Mouse (Mus musculus) hindbrain, embryonic 14.5 days (tissue): ENCODE measurements around the gene Alg5. TPM values are rescaled to one million over a fixed set of nuclear protein-coding genes. Genes with fewer than 3 reads are reported as not detected.
"Not testable (repeated sequence)": the region's sequence is repeated elsewhere in the genome, so short reads cannot be mapped to it uniquely, and the experiment has no call there.

ENCODE experiments used
- ATAC-seq: fragments of 200-750 bp; cut with Nextera tagmentation; 2 replicates; pipeline ENCODE4 v1.8.0; 2017; ENCODE audit warnings: moderate number of reproducible peaks, mild to moderate bottlenecking, moderate TSS enrichment, moderate library complexity; ENCODE audit not compliant: low FRiP score
- DNase-seq: peaks from one replicate; pipeline ENCODE4 v3.0.0-alpha.2; 2015; ENCODE audit warnings: low spot score
- H3K27ac ChIP-seq: fragments of 300-500 bp; sonication (generic); 2 replicates; pipeline ENCODE4 v1.5.1; 2014; ENCODE audit warnings: mild to moderate bottlenecking, moderate library complexity
- H3K27me3 ChIP-seq: fragments of 300-500 bp; sonication (generic); 2 replicates; pipeline ENCODE4 v1.6.1; 2014; ENCODE audit warnings: mild to moderate bottlenecking, low read length, mixed read lengths; ENCODE audit not compliant: control insufficient read depth, insufficient read depth
- H3K36me3 ChIP-seq: fragments of 300-500 bp; sonication (generic); replicated peaks from 2 replicates; pipeline ENCODE4 v1.6.1; 2014; ENCODE audit not compliant: control insufficient read depth, insufficient read depth
- H3K4me1 ChIP-seq: fragments of 300-500 bp; sonication (generic); replicated peaks from 2 replicates; pipeline ENCODE4 v1.6.1; 2014; ENCODE audit warnings: antibody characterized with exemption, low read length, mixed read lengths; ENCODE audit not compliant: control insufficient read depth, insufficient read depth
- H3K4me2 ChIP-seq: fragments of 300-500 bp; sonication (generic); replicated peaks from 2 replicates; pipeline ENCODE4 v1.6.1; 2014; ENCODE audit warnings: mild to moderate bottlenecking, moderate library complexity
- H3K4me3 ChIP-seq: fragments of 300-500 bp; sonication (generic); replicated peaks from 2 replicates; pipeline ENCODE4 v1.5.1; 2014; ENCODE audit warnings: mild to moderate bottlenecking, low read length
- H3K9ac ChIP-seq: fragments of 300-500 bp; sonication (generic); 2 replicates; pipeline ENCODE4 v1.6.1; 2014
- H3K9me3 ChIP-seq: fragments of 300-500 bp; sonication (generic); 2 replicates; pipeline ENCODE4 v1.6.1; 2016; ENCODE audit warnings: low read length; ENCODE audit not compliant: control insufficient read depth
- WGBS: fragments of 180-500 bp; shearing (Covaris S2); extraction: QIAGEN DNeasy Blood & Tissue Kit; methylation state at CpG from one replicate; pipeline ENCODE4 v1.1.7; 2014; 5-methylcytosine and 5-hydroxymethylcytosine counted together
- polyA plus RNA-seq: library from polyadenylated mRNA; unstranded; fragments of >200 nt; fragmentation: Nextera tagmentation; extraction: Ambion mirVana; gene quantifications from 2 replicates; pipeline ENCODE4 v1.2.1, GENCODE M21; 2014

The Alg5 gene
- polyA plus RNA-seq, 1 experiment from 2014 or later, result 52.3 TPM

- no peak overlapping the region for H3K4me3 ChIP-seq
- H3K4me2 ChIP-seq, result no peak overlapping the region
- peaks cover 13% of the 10 kb centered on the region for H3K4me1 ChIP-seq
- H3K27me3 ChIP-seq, result peaks cover 10% of the 10 kb centered on the region; the same call in 1 of the 2 replicates
- H3K9me3 ChIP-seq, result no peaks in the 10 kb centered on the region
- no peak for DNase-seq
- no peak for ATAC-seq
- H3K36me3 ChIP-seq, result no peaks in the 10 kb centered on the region
- no peak overlapping the region for H3K9ac ChIP-seq
- H3K27ac ChIP-seq, result no peak overlapping the region
- 90% methylated on average over 8 of the region's 8 CpGs for WGBS
These were observed 22.1 kb downstream of the Alg5 start for GRCm38 (mm10) chr3:54757446-54757845.

DNA sequence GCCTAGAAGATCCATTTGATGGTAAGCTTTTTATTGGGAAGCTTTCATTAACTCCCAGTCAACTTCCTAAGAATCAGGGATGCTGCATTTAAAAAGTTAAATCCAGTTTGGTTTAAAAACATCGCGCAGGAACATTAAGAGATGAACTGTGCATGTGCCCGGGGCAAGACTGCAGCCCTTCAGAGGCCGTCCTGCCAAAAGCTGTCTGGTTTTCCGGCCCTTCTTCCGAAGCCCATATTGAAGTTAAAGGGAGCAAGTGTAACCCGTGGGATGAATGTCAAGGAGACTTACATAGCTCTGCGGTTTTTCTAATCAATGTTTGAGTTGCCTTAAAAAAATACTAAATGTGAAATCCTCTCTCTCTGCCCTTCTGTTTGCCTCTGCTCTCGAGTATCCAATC lies 23.9 kb downstream of the Alg5 start:
- no peak overlapping the region for H3K27ac ChIP-seq
- H3K4me2 ChIP-seq, result no peak overlapping the region
- DNase-seq, result no peak
- no peaks in the 10 kb centered on the region for H3K36me3 ChIP-seq
- H3K27me3 ChIP-seq, result peaks cover 10% of the 10 kb centered on the region; the same call in 1 of the 2 replicates
- no peaks in the 10 kb centered on the region for H3K9me3 ChIP-seq
- peaks cover 13% of the 10 kb centered on the region for H3K4me1 ChIP-seq
- no peak overlapping the region for H3K9ac ChIP-seq
- 78% methylated on average over 9 of the region's 9 CpGs for WGBS
- no peak for ATAC-seq
- H3K4me3 ChIP-seq, result no peak overlapping the region

DNA sequence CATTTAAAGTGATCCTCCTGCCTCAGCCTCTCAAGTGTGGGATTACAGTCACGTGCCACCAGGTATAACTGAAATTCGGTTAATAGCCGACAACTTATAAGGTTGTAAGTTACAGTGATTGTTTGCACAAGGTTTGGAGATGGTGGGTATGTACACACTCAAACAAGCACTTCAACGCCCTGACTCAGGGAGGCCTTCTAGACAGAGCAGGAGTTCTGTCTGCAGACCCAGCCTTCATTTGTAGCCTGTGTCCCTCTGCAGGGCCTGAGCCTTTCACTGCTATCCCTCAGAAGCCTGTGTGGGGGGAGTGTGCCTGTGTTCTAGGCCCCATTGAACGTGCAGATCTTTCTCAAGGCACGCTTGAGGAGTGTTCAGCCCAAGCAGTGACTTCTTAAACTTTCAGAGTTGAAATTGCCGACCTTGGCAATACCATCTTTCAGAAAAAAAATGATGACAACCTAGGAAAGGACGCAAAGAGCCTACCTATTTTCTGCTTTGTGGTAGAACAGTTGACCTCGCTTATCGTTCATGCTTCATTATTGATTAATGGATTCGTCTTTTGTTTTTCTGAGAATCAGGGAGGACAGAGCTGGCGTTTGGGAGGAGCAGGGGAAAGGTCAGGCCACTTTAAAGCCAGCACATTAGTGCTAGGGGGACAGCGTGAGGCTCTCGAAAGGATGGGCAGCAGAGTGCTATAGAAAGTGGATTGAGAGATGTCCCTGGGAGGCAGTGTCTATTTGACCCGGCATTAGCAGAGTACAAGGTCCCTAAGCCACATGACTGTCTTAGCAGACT lies 25.2 kb downstream of the Alg5 start:
- WGBS, result 41% methylated on average over 15 of the region's 15 CpGs
- ATAC-seq (no peak), DNase-seq (no peak)
- Histone ChIP-seq H3K9me3 (no peaks in the 10 kb centered on the region), H3K4me3 (no peak overlapping the region), H3K9ac (no peak overlapping the region), H3K27me3 (peaks cover 10% of the 10 kb centered on the region; the same call in 1 of the 2 replicates), H3K4me1 (peaks cover 13% of the 10 kb centered on the region; the same call in 1 of the 2 replicates), H3K4me2 (no peak overlapping the region), H3K27ac (no peak overlapping the region), H3K36me3 (no peaks in the 10 kb centered on the region)

DNA sequence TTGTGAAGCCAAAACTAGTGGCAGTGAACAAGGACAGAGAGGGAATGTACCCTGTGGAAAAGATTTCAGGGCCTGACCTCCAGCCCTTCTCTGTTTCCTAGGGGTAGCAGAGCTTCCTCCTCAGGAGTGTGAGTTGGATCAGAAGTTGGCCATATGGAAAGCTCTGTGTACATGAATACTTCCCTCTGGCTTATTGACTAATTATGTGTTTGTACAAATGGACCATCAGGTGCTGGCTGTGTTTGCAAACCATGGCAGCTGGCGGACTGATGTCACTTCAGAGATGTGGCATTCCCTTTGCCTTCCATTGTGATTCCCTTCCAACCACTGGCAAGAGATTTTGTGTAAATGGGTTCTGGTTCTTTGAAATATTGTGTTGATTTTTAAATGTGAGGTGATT lies 25.9 kb downstream of the Alg5 start:
- ATAC-seq, result no peak
- H3K36me3 ChIP-seq, result no peaks in the 10 kb centered on the region
- no peak overlapping the region for H3K9ac ChIP-seq
- no peak overlapping the region for H3K27ac ChIP-seq
- no peak overlapping the region for H3K4me2 ChIP-seq
- H3K27me3 ChIP-seq, result peaks cover 10% of the 10 kb centered on the region; the same call in 1 of the 2 replicates
- WGBS, result 69% methylated on average over 1 of the region's 1 CpGs
- no peaks in the 10 kb centered on the region for H3K9me3 ChIP-seq
- DNase-seq, result no peak
- H3K4me3 ChIP-seq, result no peak overlapping the region
- peaks cover 6% of the 10 kb centered on the region; the same call in 1 of the 2 replicates for H3K4me1 ChIP-seq

DNA sequence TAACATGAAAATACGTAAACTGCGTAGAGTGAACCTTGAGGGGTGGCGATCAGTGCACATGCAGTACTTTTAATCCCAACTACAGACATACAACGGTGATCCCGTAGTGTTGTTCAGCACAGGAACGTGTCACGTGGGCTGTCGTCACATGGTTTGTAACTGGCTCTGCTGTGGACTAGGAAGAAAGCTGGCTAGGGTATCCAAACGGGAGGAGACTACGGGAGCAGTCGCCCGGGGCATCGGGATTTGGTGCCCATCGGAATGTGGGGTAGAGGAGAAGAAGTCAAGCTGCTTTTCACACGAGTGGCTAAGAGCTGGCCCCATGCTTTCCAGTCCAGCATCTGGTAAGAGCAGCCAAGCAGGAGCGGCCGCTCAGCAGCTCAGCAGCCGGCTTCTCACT lies 29.1 kb downstream of the Alg5 start:
- ATAC-seq (peak; percentile 81; the same call in 1 of the 2 replicates), DNase-seq (peak; percentile 36)
- Histone ChIP-seq H3K9me3 (no peaks in the 10 kb centered on the region), H3K27me3 (no peaks in the 10 kb centered on the region), H3K36me3 (no peaks in the 10 kb centered on the region), H3K9ac (no peak overlapping the region), H3K27ac (no peak overlapping the region), H3K4me2 (peak overlapping the region; percentile 23), H3K4me3 (peak overlapping the region; percentile 11; the same call in 1 of the 2 replicates), H3K4me1 (no peaks in the 10 kb centered on the region)
- 55% methylated on average over 18 of the region's 18 CpGs for WGBS

DNA sequence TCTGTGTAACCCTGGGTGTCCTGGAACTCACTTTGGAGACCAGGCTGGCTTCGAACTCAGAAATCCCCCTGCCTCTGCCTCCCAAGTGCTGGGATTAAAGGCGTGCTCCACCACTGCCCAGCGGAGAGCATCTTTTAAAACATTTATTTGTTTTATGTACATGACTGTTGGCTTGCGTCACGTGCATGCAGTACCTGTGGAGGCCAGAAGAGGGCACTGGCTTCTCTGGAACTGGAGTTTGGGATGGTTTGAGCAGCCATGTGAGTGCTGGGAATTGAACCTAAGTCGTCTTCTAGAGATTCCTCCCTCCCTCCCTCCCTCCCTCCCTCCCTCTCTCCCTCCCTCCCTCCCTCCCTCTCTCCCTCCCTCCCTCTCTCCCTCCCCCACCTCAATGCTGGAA lies 30.2 kb downstream of the Alg5 start:
- H3K4me1 ChIP-seq, H3K9ac ChIP-seq, H3K36me3 ChIP-seq, ATAC-seq, H3K27ac ChIP-seq, H3K9me3 ChIP-seq, H3K27me3 ChIP-seq, H3K4me2 ChIP-seq, DNase-seq, H3K4me3 ChIP-seq: not testable (repeated sequence)
- 92% methylated on average over 6 of the region's 6 CpGs for WGBS

DNA sequence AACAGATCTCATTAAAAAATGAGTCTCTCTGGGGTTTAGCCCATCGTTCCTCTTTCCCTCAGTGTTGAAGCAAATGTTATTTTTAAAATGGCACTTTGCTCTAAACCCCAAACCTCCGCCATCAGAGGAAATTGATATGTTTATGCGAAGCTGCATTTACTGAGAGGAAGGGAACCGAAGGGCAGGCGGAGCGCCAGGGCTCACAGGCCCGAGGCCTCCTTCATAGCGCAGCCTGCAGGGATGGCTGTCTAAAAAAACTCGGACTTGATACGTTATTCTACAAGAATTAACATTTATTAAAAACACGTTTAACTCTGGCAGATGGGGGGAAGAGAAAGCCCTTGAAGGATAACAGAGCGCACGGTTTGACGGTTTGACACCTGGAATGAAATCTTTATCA lies 30.7 kb downstream of the Alg5 start:
- 81% methylated on average over 14 of the region's 14 CpGs for whole genome bisulfite sequencing
- DNase-seq, result no peak

DNA sequence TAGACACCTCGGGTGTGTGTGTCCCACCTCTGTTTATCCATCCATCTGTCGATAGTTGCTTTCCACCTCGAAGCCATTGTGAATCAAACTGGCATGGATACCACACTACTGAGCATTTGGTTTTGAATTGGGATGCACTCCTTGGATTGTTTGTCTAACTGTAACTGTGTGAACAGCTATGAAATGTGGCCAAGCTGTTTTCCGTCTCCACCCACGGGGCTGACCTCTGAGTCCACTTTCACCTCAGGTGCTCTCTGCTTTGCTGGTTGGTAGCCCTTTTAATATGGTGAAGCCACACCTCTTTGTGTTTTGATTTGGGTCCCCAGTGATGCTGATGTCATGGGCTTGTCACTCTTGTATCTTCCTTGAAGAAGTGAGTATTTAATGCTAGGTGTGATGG lies 31.5 kb downstream of the Alg5 start:
- Histone ChIP-seq H3K4me3 (no peak overlapping the region), H3K4me2 (no peak overlapping the region), H3K27me3 (no peaks in the 10 kb centered on the region), H3K9me3 (no peaks in the 10 kb centered on the region), H3K9ac (no peak overlapping the region), H3K36me3 (no peaks in the 10 kb centered on the region), H3K4me1 (no peaks in the 10 kb centered on the region), H3K27ac (no peak overlapping the region)
- ATAC-seq (no peak), DNase-seq (no peak)
- WGBS, result 92% methylated on average over 5 of the region's 5 CpGs

More for the DNA sequence above, 30.7 kb downstream of the Alg5 start:
- Histone ChIP-seq H3K4me2 (no peak overlapping the region), H3K9ac (no peak overlapping the region), H3K27ac (no peak overlapping the region), H3K27me3 (no peaks in the 10 kb centered on the region), H3K4me1 (no peaks in the 10 kb centered on the region), H3K4me3 (no peak overlapping the region), H3K9me3 (no peaks in the 10 kb centered on the region), H3K36me3 (no peaks in the 10 kb centered on the region)
- no peak for ATAC-seq

- Histone ChIP-seq H3K27ac (no peak overlapping the region), H3K9me3 (peaks cover 3% of the 10 kb centered on the region; the same call in 1 of the 2 replicates), H3K36me3 (no peaks in the 10 kb centered on the region), H3K4me2 (no peak overlapping the region), H3K9ac (no peak overlapping the region), H3K4me1 (no peaks in the 10 kb centered on the region), H3K27me3 (no peaks in the 10 kb centered on the region), H3K4me3 (no peak overlapping the region)
- WGBS, result 96% methylated on average over 8 of the region's 8 CpGs
- ATAC-seq (no peak), DNase-seq (no peak)
These were observed 33.3 kb downstream of the Alg5 start for GRCm38 (mm10) chr3:54768592-54768991.
